Mouse (Mus musculus) limb, embryonic 11.5 days (tissue): Measurements from ENCODE around the gene Spert. TPM values are rescaled to one million over a fixed set of nuclear protein-coding genes. Genes with fewer than 3 reads are reported as not detected.

Experiments
- ATAC-seq: fragments of 200-750 bp; cut with Nextera tagmentation; 2 replicates; pipeline ENCODE4 v1.8.0; 2017; ENCODE audit warnings: low read depth; ENCODE audit not compliant: insufficient number of reproducible peaks, low FRiP score, low TSS enrichment
- DNase-seq: peaks from one replicate; pipeline ENCODE4 v3.0.0-alpha.2; 2015; ENCODE audit warnings: low spot score
- H3K27ac ChIP-seq: fragments of 300-500 bp; sonication (generic); replicated peaks from 2 replicates; pipeline ENCODE4 v1.5.1; 2014; ENCODE audit warnings: low read depth, mild to moderate bottlenecking, low read length
- H3K27me3 ChIP-seq: fragments of 300-500 bp; sonication (generic); 2 replicates; pipeline ENCODE4 v1.6.1; 2014; ENCODE audit warnings: mild to moderate bottlenecking, low read length, mixed read lengths; ENCODE audit not compliant: control insufficient read depth, insufficient read depth
- H3K36me3 ChIP-seq: fragments of 300-500 bp; sonication (generic); 2 replicates; pipeline ENCODE4 v1.6.1; 2014; ENCODE audit warnings: mild to moderate bottlenecking, low read length, moderate library complexity, mixed read lengths; ENCODE audit not compliant: control insufficient read depth, insufficient read depth
- H3K4me1 ChIP-seq: fragments of 300-500 bp; sonication (generic); 2 replicates; pipeline ENCODE4 v1.6.1; 2014; ENCODE audit warnings: low read length, mixed read lengths; ENCODE audit not compliant: control insufficient read depth, insufficient read depth
- H3K4me2 ChIP-seq: fragments of 300-500 bp; sonication (generic); 2 replicates; pipeline ENCODE4 v1.6.1; 2014; ENCODE audit warnings: low read depth, mild to moderate bottlenecking, moderate library complexity; ENCODE audit not compliant: severe bottlenecking
- H3K4me3 ChIP-seq: fragments of 300-500 bp; sonication (generic); 2 replicates; pipeline ENCODE4 v1.5.1; 2014; ENCODE audit warnings: low read depth, low read length
- H3K9ac ChIP-seq: fragments of 300-500 bp; sonication (generic); 2 replicates; pipeline ENCODE4 v1.6.1; 2014; ENCODE audit warnings: mild to moderate bottlenecking, low read length
- H3K9me3 ChIP-seq: fragments of 300-500 bp; sonication (generic); 2 replicates; pipeline ENCODE4 v1.6.1; 2016; ENCODE audit warnings: low read length; ENCODE audit not compliant: control insufficient read depth
- WGBS: fragments of 180-500 bp; shearing (Covaris S2); extraction: QIAGEN DNeasy Blood & Tissue Kit; methylation state at CpG from one replicate; pipeline ENCODE4 v1.1.7; 2014; 5-methylcytosine and 5-hydroxymethylcytosine counted together
- polyA plus RNA-seq: library from polyadenylated mRNA; unstranded; fragments of >200 nt; fragmentation: Nextera tagmentation; extraction: Ambion mirVana; gene quantifications from 2 replicates; pipeline ENCODE4 v1.2.1, GENCODE M21; 2014

Gene Spert
- polyA plus RNA-seq, 1 experiment from 2014 or later, result not detected

DNA sequence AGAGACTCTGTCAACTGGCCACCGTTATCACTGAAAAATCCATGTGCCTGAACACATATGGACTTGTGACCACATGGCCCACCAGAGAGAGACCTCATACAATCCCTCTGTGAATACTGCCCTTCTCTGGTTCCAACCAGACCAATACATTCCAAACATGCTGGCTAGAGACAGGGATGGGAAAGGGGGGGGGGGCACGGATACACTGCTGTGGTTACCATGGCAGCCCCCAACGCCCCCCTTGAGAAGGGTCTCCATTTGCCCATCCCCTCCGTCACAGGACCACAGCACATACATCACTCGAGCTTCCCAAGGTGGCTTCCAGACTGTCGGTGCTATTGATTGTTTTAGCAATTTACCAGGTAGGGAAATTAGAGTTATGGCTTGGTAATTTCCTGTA lies 23.5 kb upstream of the Spert start:
- no peaks in the 10 kb centered on the region for H3K9me3 ChIP-seq
- no peak overlapping the region for H3K4me2 ChIP-seq
- no peaks in the 10 kb centered on the region for H3K27me3 ChIP-seq
- DNase-seq, result no peak
- no peak overlapping the region for H3K9ac ChIP-seq
- H3K36me3 ChIP-seq, result no peaks in the 10 kb centered on the region
- WGBS, result 77% methylated on average over 6 of the region's 6 CpGs
- ATAC-seq, result no peak
- H3K4me3 ChIP-seq, result no peak overlapping the region
- no peak overlapping the region for H3K27ac ChIP-seq
- no peaks in the 10 kb centered on the region for H3K4me1 ChIP-seq

DNA sequence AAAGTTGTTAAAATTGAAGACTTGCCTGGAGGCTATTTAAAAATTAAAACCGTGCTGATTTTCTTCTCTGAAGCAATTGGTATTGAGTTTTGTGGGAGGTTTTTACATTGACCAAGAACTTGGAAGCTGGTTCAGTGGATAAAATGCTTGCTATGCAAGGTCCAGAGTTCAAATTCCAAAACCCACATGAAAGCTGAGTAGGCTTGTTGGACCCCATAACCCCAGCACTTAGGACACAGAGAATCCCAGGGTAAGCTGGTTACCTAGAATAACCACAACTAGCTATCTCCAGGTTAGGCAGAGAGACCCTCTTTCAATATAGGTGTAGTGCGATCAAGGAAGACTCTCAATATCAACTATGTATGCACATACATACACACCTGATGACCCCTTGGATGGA lies 16.3 kb upstream of the Spert start:
- H3K4me3 ChIP-seq, result no peak overlapping the region
- no peaks in the 10 kb centered on the region for H3K36me3 ChIP-seq
- H3K27ac ChIP-seq, result no peak overlapping the region
- ATAC-seq (no peak), DNase-seq (no peak)
- H3K9me3 ChIP-seq, result no peaks in the 10 kb centered on the region
- 82% methylated on average over 2 of the region's 2 CpGs for WGBS
- H3K4me2 ChIP-seq, result no peak overlapping the region
- no peaks in the 10 kb centered on the region for H3K27me3 ChIP-seq
- no peak overlapping the region for H3K9ac ChIP-seq
- H3K4me1 ChIP-seq, result no peaks in the 10 kb centered on the region

DNA sequence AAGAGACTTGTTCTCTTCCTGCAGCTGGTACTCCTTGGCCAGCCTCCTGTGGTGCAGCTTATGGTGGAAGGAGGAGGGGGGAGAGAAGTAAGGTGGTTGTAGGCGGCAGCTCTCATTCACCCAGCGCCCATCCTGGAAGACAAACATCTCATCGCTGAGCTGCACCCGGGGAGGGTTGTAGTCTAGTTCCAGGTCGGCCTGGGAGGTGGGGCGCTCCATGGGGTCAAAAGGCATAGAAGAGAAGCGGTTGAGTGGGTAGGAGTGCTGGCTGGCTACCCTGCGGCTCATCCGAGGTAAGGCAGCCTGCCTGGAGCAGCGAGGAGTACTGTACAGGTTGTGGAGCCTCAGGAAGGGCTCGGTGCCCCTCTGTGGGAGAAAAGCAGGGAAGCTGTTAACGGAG lies 9.0 kb downstream of the Spert start:
- Histone ChIP-seq H3K4me2 (no peak overlapping the region), H3K36me3 (no peaks in the 10 kb centered on the region), H3K9me3 (no peaks in the 10 kb centered on the region), H3K4me1 (no peaks in the 10 kb centered on the region), H3K27me3 (no peaks in the 10 kb centered on the region), H3K9ac (no peak overlapping the region), H3K4me3 (no peak overlapping the region), H3K27ac (no peak overlapping the region)
- no peak for ATAC-seq
- DNase-seq, result no peak
- WGBS, result 91% methylated on average over 12 of the region's 12 CpGs

DNA sequence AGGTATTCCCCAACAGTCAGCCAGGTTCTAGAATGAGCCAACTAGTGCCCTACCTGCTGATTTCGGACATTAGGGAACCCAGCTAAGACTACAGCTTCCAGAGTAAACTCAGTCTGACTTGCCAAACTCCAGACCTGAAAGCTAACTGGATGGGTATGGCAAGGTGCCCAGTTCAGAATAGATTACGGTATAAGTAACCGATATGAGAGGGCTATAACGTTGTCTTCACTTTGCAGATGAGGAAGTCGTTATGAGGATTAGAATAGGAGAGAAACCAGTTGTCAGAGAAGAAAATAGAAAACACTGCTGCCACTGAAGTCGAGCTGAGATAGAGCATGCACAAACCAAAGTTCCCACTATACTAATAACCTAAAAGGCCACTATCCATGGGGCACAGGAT lies 13.9 kb downstream of the Spert start:
- no peak overlapping the region for H3K9ac ChIP-seq
- H3K9me3 ChIP-seq, result no peaks in the 10 kb centered on the region
- H3K27me3 ChIP-seq, result no peaks in the 10 kb centered on the region
- H3K4me1 ChIP-seq, result no peaks in the 10 kb centered on the region
- no peak overlapping the region for H3K4me2 ChIP-seq
- ATAC-seq, result no peak
- no peaks in the 10 kb centered on the region for H3K36me3 ChIP-seq
- no peak overlapping the region for H3K27ac ChIP-seq
- WGBS, result 89% methylated on average over 6 of the region's 6 CpGs
- no peak overlapping the region for H3K4me3 ChIP-seq
- no peak for DNase-seq

DNA sequence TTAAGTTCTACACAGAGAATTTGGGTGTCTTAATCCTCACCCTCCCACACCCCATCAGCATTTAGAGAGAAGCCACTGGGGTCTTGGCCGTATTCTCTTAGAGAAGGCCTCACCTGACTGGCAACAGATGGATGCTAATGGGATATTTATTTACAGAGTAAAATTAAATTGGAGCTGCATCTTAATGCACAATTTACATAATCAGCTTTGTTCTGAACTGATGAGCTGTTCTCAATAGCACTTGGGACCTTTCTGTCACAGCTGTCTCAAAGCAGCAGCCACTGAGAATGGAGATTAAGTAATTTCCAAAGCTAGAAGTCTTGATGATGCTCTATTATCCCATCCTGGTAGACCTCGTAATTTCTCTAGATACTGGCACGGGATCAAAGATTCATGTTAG lies 26.6 kb downstream of the Spert start:
- no peak overlapping the region for H3K9ac ChIP-seq
- no peaks in the 10 kb centered on the region for H3K4me1 ChIP-seq
- DNase-seq (no peak), ATAC-seq (no peak)
- H3K27ac ChIP-seq, result no peak overlapping the region
- 88% methylated on average over 3 of the region's 3 CpGs for WGBS
- no peaks in the 10 kb centered on the region for H3K9me3 ChIP-seq
- no peak overlapping the region for H3K4me3 ChIP-seq
- H3K4me2 ChIP-seq, result no peak overlapping the region
- no peaks in the 10 kb centered on the region for H3K27me3 ChIP-seq
- no peaks in the 10 kb centered on the region for H3K36me3 ChIP-seq

DNA sequence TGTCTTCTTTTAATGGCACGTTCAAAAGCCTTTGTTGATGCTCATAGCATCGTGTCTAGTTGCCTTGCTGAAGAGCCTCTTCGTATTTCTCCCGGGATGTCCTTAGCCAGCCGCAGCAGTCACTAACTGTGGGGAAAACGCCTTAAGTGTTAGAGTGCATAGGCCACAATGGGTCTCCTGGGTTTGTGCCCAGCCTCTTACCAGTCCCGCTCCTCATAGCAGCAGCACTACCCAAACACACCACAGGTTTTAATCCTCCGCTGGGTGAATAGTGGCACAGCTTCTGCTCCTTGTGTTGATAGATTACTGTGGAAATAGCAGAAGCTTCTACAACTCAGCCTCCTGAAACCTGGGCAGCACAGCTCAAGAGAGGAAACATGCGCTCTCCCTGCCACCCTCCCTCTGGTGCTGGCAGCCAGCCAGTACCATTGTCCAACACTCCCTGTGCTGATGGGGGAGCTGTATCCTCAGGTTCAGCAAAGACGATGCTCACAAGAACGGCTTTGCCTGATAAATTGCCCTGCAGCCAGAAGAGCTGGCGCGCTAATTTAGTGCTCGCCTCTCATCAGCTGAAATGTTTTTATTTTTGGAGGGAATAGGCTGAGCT lies 27.3 kb downstream of the Spert start:
- no peak for ATAC-seq
- no peak overlapping the region for H3K27ac ChIP-seq
- no peak for DNase-seq

DNA sequence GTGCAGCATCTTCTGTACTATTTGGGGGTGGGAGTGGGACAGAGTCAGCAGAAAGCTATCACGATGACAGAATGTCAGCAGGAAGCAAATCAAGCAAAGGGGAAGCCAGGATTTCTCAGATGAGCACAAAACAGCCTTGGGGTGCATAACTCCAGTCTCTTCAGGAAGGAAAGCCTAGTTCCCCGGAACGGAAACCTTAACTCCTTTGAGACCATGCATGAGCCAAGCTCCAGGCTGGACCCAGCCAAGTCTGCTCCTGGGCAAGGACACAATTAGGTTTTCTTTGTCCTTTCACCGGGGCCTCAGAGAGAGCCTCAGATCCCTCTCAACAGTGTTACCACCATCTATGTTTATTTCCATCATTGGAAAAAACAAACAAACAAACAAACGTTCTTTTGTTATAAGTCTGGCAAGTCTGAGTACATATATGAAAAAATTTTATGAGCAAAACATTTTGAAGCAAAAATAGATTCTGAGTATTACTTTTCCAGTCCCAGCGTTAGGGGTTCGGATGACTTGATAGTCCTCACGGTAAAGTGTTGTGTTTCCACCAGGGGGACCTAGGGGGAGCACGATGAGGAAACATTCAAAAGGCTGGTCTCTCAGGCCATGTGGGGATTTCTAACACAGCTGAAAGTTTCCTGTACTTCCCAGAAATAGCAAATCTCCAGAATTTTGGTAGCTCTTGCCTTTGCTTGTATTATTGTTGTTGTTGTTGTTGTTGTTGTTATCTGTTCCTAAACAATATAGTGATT lies 31.2 kb downstream of the Spert start:
- Histone ChIP-seq H3K4me1 (no peaks in the 10 kb centered on the region), H3K4me3 (no peak overlapping the region), H3K9ac (no peak overlapping the region), H3K27me3 (no peaks in the 10 kb centered on the region), H3K9me3 (no peaks in the 10 kb centered on the region), H3K36me3 (no peaks in the 10 kb centered on the region), H3K27ac (no peak overlapping the region), H3K4me2 (no peak overlapping the region)
- ATAC-seq (no peak), DNase-seq (no peak)
- WGBS, result 59% methylated on average over 9 of the region's 9 CpGs

More for the DNA sequence above, 27.3 kb downstream of the Spert start:
- H3K9ac ChIP-seq, result no peak overlapping the region
- H3K4me2 ChIP-seq, result no peak overlapping the region
- no peaks in the 10 kb centered on the region for H3K4me1 ChIP-seq
- H3K27me3 ChIP-seq, result no peaks in the 10 kb centered on the region
- H3K9me3 ChIP-seq, result no peaks in the 10 kb centered on the region
- H3K36me3 ChIP-seq, result no peaks in the 10 kb centered on the region
- WGBS, result 83% methylated on average over 14 of the region's 14 CpGs
- H3K4me3 ChIP-seq, result no peak overlapping the region

DNA sequence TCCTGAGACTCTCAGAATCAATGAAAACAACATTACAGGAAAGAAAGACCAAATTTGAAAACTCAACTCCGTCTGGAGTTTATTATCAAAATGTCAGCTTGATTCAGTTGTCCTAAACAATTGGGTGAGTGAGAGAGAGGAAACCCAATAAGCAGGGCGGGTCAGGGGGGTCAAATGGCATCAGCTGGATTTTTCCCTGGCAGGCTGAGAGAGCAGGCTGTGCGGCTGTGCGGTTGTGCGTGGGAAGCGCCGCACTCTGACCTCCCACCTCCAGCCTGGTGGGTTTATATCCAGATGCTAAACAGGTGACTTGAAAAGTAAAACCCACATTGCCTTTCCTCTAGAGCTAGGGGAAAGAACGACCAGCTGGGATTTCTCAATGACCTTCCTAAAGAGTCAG lies 51.2 kb downstream of the Spert start:
- H3K36me3 ChIP-seq, result no peaks in the 10 kb centered on the region
- 6% methylated on average over 8 of the region's 8 CpGs for WGBS
- peaks cover 10% of the 10 kb centered on the region for H3K4me1 ChIP-seq
- H3K27ac ChIP-seq, result no peak overlapping the region
- no peak overlapping the region for H3K4me2 ChIP-seq
- ATAC-seq (peak; percentile 81), DNase-seq (peak; percentile 80)
- H3K4me3 ChIP-seq, result no peak overlapping the region
- no peaks in the 10 kb centered on the region for H3K27me3 ChIP-seq
- H3K9ac ChIP-seq, result no peak overlapping the region
- no peaks in the 10 kb centered on the region for H3K9me3 ChIP-seq

DNA sequence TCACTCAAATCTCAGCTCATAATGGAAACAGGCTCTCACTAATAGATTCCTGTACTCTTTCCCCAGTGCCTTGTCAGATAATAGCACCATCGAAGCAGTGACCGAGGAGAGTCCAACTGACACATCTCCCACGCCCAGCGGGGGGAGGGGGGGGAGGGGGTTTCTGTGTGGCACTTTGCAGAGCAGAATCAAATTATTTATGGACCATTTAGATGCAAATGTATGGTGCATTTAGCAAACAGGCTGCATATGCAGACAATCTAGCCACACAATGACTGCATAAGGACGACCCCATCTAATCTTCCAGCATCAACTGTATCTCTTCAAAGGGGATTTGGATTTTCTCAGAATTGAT lies 51.9 kb downstream of the Spert start:
- H3K4me2 ChIP-seq, result no peak overlapping the region
- WGBS, result 18% methylated on average over 5 of the region's 5 CpGs
- no peak overlapping the region for H3K4me3 ChIP-seq
- DNase-seq (no peak), ATAC-seq (no peak)
- no peak overlapping the region for H3K9ac ChIP-seq
- no peaks in the 10 kb centered on the region for H3K9me3 ChIP-seq
- no peaks in the 10 kb centered on the region for H3K36me3 ChIP-seq
- H3K27ac ChIP-seq, result no peak overlapping the region
- no peaks in the 10 kb centered on the region for H3K27me3 ChIP-seq
- H3K4me1 ChIP-seq, result peaks cover 10% of the 10 kb centered on the region
